Mouse (Mus musculus): ENCODE results near the gene Smpd3. TPM values are rescaled to one million over a fixed set of nuclear protein-coding genes. Genes with fewer than 3 reads are reported as not detected.
A peak's percentile ranks its signal among the peaks of the same experiment; 100 is the strongest.

Smpd3 gene
- polyA plus RNA-seq, 1 experiment from 2014 or later, result 46.7 TPM

DNA sequence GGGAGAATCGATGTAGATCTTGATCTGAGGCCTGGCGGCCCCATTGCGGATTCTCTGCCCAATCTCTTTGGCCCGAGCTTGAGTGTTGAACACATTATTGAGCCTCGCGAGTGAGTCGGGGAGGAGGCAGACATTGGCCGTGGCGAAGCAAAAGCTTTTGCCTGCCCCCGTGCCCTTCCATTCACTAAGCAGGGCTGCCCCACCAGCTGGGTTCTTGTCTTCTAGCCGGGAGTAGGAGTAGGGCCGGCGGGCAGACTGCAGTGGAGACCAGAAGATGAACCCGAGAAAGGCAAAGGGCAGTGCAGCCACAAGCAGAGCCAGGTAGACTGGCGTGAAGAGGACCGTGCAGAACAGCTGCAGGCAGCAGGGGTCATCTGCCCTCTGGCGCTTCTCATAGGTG is 72.4 kb downstream of the Smpd3 start:
- peaks cover 36% of the 10 kb centered on the region for H3K36me3 ChIP-seq (replicated peaks; ENCODE audit: control insufficient read depth, insufficient read depth)
- no peak overlapping the region for H3K4me2 ChIP-seq (replicated peaks)
- H3K27me3 ChIP-seq (ENCODE audit: control insufficient read depth, insufficient read depth, low read length), result no peaks in the 10 kb centered on the region
- no peaks in the 10 kb centered on the region for H3K9me3 ChIP-seq (ENCODE audit: control insufficient read depth, low read length)
- no peak overlapping the region for H3K9ac ChIP-seq
- no peak overlapping the region for H3K4me3 ChIP-seq (replicated peaks; ENCODE audit: low read length)
- 83% methylated on average over 17 of the region's 17 CpGs for WGBS
- no peak for ATAC-seq (ENCODE audit: low FRiP score)
- DNase-seq (ENCODE audit: low spot score), result no peak
- peaks cover 15% of the 10 kb centered on the region for H3K4me1 ChIP-seq (replicated peaks; ENCODE audit: control insufficient read depth, insufficient read depth, low read length)
- H3K27ac ChIP-seq, result no peak overlapping the region

DNA sequence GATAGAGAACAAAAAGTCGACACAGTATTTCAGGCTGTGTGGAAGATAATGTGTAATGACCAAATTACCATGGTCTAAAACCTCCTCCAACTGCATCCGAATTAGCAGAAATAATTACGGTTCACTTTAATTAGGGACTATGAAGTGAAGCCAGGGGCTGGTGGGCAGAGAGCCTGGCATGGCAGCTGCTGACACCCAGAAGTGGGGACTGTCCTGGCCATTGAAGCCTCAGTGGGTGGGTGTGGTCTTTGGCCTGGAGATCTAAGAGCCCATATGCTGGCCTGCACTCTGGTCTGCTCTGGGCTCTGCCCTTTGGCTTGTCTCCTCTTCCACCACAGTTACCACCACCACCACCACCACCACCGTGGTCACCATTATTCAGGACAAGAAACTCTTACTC is 73.9 kb downstream of the Smpd3 start:
- no peak for ATAC-seq (ENCODE audit: low FRiP score)
- Histone ChIP-seq H3K4me2 (replicated peaks) (no peak overlapping the region), H3K36me3 (replicated peaks; ENCODE audit: control insufficient read depth, insufficient read depth) (peaks cover 47% of the 10 kb centered on the region), H3K9ac (no peak overlapping the region), H3K9me3 (ENCODE audit: control insufficient read depth, low read length) (no peaks in the 10 kb centered on the region), H3K27ac (no peak overlapping the region), H3K4me1 (replicated peaks; ENCODE audit: control insufficient read depth, insufficient read depth, low read length) (peaks cover under 1% of the 10 kb centered on the region; the same call in 1 of the 2 replicates), H3K27me3 (ENCODE audit: control insufficient read depth, insufficient read depth, low read length) (no peaks in the 10 kb centered on the region), H3K4me3 (replicated peaks; ENCODE audit: low read length) (no peak overlapping the region)
- DNase-seq (ENCODE audit: low spot score), result no peak
- 71% methylated on average over 4 of the region's 4 CpGs for WGBS

DNA sequence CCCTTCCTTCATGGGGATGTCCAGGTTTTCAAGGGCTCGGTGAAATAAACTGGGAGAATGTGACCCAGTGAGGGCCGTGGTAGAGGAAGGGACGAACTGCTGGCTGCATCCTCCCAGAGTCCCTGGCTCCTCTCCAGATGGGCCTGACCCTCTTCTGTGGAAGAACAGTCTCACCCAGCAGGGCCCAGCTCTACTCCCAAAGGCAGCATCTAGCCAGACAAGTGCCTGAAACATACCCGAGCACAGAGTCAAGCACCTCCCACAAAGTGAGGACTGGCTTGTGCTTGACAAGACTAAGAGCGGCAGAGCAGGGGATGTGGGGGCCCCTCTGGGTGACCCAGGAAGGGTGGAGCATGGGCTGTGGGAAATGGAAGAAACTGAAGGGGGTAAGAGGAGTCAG is 75.4 kb downstream of the Smpd3 start:
- Histone ChIP-seq H3K9me3 (ENCODE audit: control insufficient read depth, low read length) (no peaks in the 10 kb centered on the region), H3K27ac (no peak overlapping the region), H3K4me1 (replicated peaks; ENCODE audit: control insufficient read depth, insufficient read depth, low read length) (no peaks in the 10 kb centered on the region; the same call in 1 of the 2 replicates), H3K27me3 (ENCODE audit: control insufficient read depth, insufficient read depth, low read length) (no peaks in the 10 kb centered on the region), H3K4me2 (replicated peaks) (no peak overlapping the region), H3K36me3 (replicated peaks; ENCODE audit: control insufficient read depth, insufficient read depth) (peaks cover 60% of the 10 kb centered on the region), H3K9ac (no peak overlapping the region), H3K4me3 (replicated peaks; ENCODE audit: low read length) (no peak overlapping the region)
- WGBS, result 62% methylated on average over 5 of the region's 5 CpGs
- ATAC-seq (ENCODE audit: low FRiP score) (no peak), DNase-seq (ENCODE audit: low spot score) (no peak)

DNA sequence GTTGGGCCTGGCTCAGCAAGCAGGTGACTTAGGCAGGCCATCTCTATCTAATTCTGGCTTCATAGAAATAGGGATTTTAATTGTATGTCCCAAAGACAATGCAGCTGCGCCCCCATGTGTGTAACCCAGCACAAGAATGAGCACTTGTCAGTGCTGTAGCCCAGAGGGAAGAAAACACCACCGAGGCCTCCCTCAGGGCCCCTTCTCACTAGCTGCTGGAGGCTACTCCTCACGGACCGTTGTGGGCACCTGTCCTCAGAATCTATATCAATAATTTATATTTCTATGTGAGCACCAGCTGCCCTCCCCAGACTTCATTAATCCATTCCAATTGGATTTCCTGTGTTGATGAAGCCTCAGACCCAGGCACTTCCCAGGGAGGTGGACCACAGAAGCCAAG is 76.9 kb downstream of the Smpd3 start:
- 44% methylated on average over 4 of the region's 4 CpGs for WGBS
- H3K36me3 ChIP-seq (replicated peaks; ENCODE audit: control insufficient read depth, insufficient read depth), result peaks cover 73% of the 10 kb centered on the region
- no peaks in the 10 kb centered on the region for H3K9me3 ChIP-seq (ENCODE audit: control insufficient read depth, low read length)
- H3K27ac ChIP-seq, result no peak overlapping the region; the same call in 1 of the 2 replicates
- no peak for DNase-seq (ENCODE audit: low spot score)
- no peak overlapping the region for H3K4me2 ChIP-seq (replicated peaks)
- ATAC-seq (ENCODE audit: low FRiP score), result no peak
- H3K9ac ChIP-seq, result no peak overlapping the region
- H3K4me3 ChIP-seq (replicated peaks; ENCODE audit: low read length), result no peak overlapping the region
- no peaks in the 10 kb centered on the region for H3K27me3 ChIP-seq (ENCODE audit: control insufficient read depth, insufficient read depth, low read length)
- H3K4me1 ChIP-seq (replicated peaks; ENCODE audit: control insufficient read depth, insufficient read depth, low read length), result no peaks in the 10 kb centered on the region; the same call in 1 of the 2 replicates

DNA sequence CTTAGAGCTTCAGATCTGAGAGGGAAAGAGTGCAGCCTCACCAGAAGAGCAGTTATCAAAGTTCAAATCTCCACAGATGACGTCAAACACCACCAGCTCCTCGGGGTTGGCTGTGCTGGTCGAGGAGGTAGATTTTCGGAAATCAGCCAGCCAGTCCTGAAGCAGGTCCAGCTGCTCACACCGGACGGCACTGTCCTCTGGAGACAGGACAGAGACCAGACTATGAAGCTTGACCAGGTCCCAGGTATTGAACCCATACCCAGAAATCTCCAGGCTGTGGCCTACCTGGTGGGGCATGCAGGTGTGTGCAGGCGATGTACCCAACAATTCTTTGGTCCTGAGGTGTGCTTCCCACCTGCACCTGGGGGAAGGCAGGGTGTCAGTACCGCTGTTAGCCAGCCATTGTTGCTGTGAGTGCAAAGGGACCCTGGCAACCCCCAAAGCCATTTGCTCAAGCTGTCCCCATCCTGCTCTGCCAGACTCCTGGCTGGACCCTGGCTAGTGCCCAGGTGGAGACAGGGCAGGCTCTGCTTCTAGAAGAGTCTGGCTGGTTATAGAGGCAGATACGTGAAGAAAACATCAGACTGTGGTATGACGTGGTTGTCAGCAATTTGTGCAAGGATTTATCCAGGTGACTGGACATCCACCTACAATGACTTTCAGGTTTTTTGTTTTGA is 78.1 kb downstream of the Smpd3 start:
- Histone ChIP-seq H3K9me3 (ENCODE audit: control insufficient read depth, low read length) (no peaks in the 10 kb centered on the region), H3K4me2 (replicated peaks) (no peak overlapping the region), H3K27ac (no peak overlapping the region), H3K36me3 (replicated peaks; ENCODE audit: control insufficient read depth, insufficient read depth) (peaks cover 74% of the 10 kb centered on the region), H3K4me3 (replicated peaks; ENCODE audit: low read length) (no peak overlapping the region), H3K4me1 (replicated peaks; ENCODE audit: control insufficient read depth, insufficient read depth, low read length) (no peaks in the 10 kb centered on the region; the same call in 1 of the 2 replicates), H3K27me3 (ENCODE audit: control insufficient read depth, insufficient read depth, low read length) (no peaks in the 10 kb centered on the region), H3K9ac (no peak overlapping the region)
- 94% methylated on average over 10 of the region's 10 CpGs for WGBS
- DNase-seq (ENCODE audit: low spot score), result no peak
- ATAC-seq (ENCODE audit: low FRiP score), result no peak

DNA sequence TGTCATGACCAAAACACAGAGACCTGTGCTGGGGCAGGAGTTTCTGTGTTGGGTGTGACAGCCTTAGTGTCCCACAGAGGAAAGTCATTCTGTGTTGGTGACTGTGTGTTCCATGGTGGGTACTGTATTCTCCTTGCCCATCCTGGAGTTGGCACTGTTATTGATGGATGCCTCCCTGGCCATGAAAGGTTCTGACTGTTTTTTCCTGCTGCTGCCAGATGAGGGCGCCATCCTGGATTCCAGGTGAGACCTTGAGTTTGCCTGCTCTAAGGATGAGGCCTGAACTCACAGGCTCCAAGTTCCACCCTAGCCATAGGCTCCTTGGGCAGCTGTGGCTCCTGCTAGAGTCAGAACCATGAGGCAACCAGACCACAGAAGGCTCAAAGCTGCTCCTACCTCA is 79.6 kb downstream of the Smpd3 start:
- H3K4me1 ChIP-seq (replicated peaks; ENCODE audit: control insufficient read depth, insufficient read depth, low read length), result no peaks in the 10 kb centered on the region; the same call in 1 of the 2 replicates
- no peak overlapping the region for H3K4me3 ChIP-seq (replicated peaks; ENCODE audit: low read length)
- DNase-seq (ENCODE audit: low spot score) (no peak), ATAC-seq (ENCODE audit: low FRiP score) (no peak)
- H3K4me2 ChIP-seq (replicated peaks), result no peak overlapping the region
- H3K9ac ChIP-seq, result no peak overlapping the region
- WGBS, result 50% methylated on average over 1 of the region's 1 CpGs
- no peak overlapping the region for H3K27ac ChIP-seq
- no peaks in the 10 kb centered on the region for H3K9me3 ChIP-seq (ENCODE audit: control insufficient read depth, low read length)
- peaks cover 74% of the 10 kb centered on the region for H3K36me3 ChIP-seq (replicated peaks; ENCODE audit: control insufficient read depth, insufficient read depth)
- no peaks in the 10 kb centered on the region for H3K27me3 ChIP-seq (ENCODE audit: control insufficient read depth, insufficient read depth, low read length)

DNA sequence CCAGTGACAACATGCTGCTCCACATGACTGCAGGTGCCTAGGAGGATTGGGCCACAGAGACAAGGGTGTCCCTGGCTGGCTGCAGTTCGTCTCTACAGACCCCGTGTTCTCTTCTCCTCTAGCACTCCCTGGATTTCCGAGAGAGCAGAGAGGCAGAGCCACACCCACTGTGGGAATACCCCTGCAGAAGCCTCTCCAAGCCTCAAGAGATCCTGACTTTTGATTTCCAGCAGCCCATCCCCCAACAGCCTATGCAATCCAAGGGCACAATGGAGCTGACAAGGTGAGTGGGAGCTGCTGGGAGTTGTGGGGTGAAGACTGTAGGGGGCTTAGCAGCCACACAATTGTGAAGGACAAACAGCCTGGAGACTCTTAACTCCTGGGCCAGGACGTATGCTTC is 87.6 kb downstream of the Smpd3 start:
- ATAC-seq (ENCODE audit: low FRiP score), result no peak
- H3K4me2 ChIP-seq (replicated peaks), result no peak overlapping the region
- 64% methylated on average over 4 of the region's 4 CpGs for WGBS
- H3K4me1 ChIP-seq (replicated peaks; ENCODE audit: control insufficient read depth, insufficient read depth, low read length), result no peaks in the 10 kb centered on the region
- no peaks in the 10 kb centered on the region for H3K27me3 ChIP-seq (ENCODE audit: control insufficient read depth, insufficient read depth, low read length)
- no peak overlapping the region for H3K4me3 ChIP-seq (replicated peaks; ENCODE audit: low read length)
- peaks cover 89% of the 10 kb centered on the region for H3K36me3 ChIP-seq (replicated peaks; ENCODE audit: control insufficient read depth, insufficient read depth)
- H3K9ac ChIP-seq, result no peak overlapping the region
- peak overlapping the region; percentile 45 for H3K27ac ChIP-seq
- H3K9me3 ChIP-seq (ENCODE audit: control insufficient read depth, low read length), result no peaks in the 10 kb centered on the region
- no peak for DNase-seq (ENCODE audit: low spot score)

DNA sequence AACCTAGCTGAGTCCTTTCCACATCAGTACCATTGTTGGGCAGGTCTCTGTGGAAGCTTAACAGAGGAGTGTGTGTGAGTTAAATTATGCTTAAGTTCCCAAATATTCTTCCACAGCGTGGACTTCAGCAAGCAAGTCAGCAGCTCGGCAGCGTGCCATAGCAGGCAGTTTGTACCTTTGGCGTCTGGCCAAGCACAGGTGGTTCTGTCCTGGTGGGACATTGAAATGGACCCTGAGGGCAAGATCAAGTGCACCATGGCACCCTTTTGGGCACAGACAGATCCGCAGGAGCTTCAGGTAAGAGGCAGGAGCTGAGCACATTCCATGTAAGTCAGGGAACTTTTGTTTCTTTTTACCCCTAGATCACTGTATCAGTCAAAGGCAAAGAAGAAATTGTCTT is 100.7 kb downstream of the Smpd3 start:
- DNase-seq (ENCODE audit: low spot score) (no peak), ATAC-seq (ENCODE audit: low FRiP score) (no peak)
- Histone ChIP-seq H3K4me1 (replicated peaks; ENCODE audit: control insufficient read depth, insufficient read depth, low read length) (no peaks in the 10 kb centered on the region), H3K36me3 (replicated peaks; ENCODE audit: control insufficient read depth, insufficient read depth) (peaks cover 80% of the 10 kb centered on the region), H3K9ac (no peak overlapping the region), H3K4me2 (replicated peaks) (no peak overlapping the region), H3K27ac (no peak overlapping the region), H3K27me3 (ENCODE audit: control insufficient read depth, insufficient read depth, low read length) (no peaks in the 10 kb centered on the region), H3K4me3 (replicated peaks; ENCODE audit: low read length) (no peak overlapping the region), H3K9me3 (ENCODE audit: control insufficient read depth, low read length) (no peaks in the 10 kb centered on the region)
- 87% methylated on average over 5 of the region's 5 CpGs for WGBS

DNA sequence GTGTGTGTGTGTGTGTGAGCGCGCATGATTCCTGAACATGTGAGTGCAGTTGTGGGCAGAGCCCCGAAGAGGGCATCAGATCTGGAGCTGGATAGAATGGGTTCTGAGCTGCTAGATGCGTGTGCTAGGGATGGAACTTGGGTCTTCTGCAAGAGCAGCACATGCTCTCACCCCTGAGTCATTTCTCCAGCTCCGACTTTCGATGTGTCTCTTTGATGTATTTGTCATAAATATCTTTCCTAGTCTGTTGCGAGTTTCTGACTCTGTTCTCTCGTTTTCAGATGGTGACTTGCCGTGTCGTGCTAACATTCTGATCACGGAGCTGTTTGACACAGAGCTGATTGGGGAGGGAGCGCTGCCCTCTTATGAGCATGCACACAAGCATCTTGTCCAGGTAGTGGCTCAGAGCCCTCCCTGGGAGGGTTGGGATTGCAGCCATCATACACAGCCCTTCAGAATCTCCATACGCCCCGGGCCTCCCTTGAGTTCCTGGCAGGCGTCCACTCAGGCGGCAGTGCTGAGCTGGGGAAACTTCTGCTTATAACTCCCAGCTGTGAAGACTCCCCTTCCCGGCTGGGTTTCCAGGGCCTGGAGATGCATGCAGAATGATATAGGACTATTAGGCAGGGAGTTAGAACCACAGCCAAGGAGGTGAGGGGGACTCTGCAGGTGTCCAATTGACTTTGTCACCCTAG is 103.1 kb downstream of the Smpd3 start:
- Histone ChIP-seq H3K27me3 (ENCODE audit: control insufficient read depth, insufficient read depth, low read length) (no peaks in the 10 kb centered on the region), H3K9me3 (ENCODE audit: control insufficient read depth, low read length) (no peaks in the 10 kb centered on the region), H3K27ac (no peak overlapping the region), H3K4me2 (replicated peaks) (no peak overlapping the region), H3K4me1 (replicated peaks; ENCODE audit: control insufficient read depth, insufficient read depth, low read length) (no peaks in the 10 kb centered on the region), H3K36me3 (replicated peaks; ENCODE audit: control insufficient read depth, insufficient read depth) (peaks cover 70% of the 10 kb centered on the region), H3K9ac (no peak overlapping the region), H3K4me3 (replicated peaks; ENCODE audit: low read length) (no peak overlapping the region)
- DNase-seq (ENCODE audit: low spot score) (no peak), ATAC-seq (ENCODE audit: low FRiP score) (no peak)
- WGBS, result 92% methylated on average over 17 of the region's 17 CpGs

Measured in hindbrain, embryonic 14.5 days (tissue).